In the genomic region with DNA sequence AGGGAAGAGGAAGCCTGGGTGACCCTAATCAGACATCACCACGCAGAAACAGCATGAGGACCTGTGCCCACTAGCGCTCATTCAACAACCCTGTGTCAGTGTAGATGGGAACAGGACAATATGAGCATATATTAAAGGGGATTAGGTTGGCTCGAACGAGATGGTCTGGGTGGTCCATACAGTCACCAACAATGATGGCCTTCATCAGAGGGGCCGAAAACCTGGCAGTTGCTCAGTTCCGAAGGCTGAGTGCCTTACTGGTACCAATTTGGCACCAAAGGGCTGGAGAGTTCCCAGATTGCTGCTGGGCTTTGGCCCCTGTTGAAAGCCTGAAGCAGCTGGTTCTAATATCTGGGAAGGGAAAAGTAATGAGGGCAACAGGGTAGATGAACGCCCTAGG, we compare ENCODE assay signal across 21 mouse cellular contexts. TPM values are rescaled to one million over a fixed set of nuclear protein-coding genes. Genes with fewer than 3 reads are reported as not detected.
DNase-seq lines count a peak whose midpoint lies in the region; ATAC-seq lines count a peak whose summit lies in the region.
"Had no signal": no experiment of that assay in that cellular context is flagged by ENCODE, and none has a peak within 500 bp of the region (broad histone marks: within the 10 kb centered on the region; RNA-seq: fewer than 3 reads in every experiment).

No protein-coding gene starts in this region.

- H3K36me3 ChIP-seq in midbrain, embryonic 16.5 days (ENCODE audit: control insufficient read depth, insufficient read depth, low read length) = no peaks in the 10 kb centered on the region
- H3K36me3 ChIP-seq in midbrain, embryonic 10.5 days = no peaks in the 10 kb centered on the region
- H3K36me3 ChIP-seq: embryonic facial prominence, embryonic 10.5 days; limb, embryonic 12.5 days had no signal

- peak; percentile 25; the same call in 1 of the 2 replicates for ATAC-seq in midbrain, embryonic 16.5 days

- no peak overlapping the region for H3K27ac ChIP-seq in midbrain, embryonic 16.5 days (ENCODE audit: low read length)
- no peak overlapping the region for H3K27ac ChIP-seq in midbrain, embryonic 10.5 days (replicated peaks)
- H3K27ac ChIP-seq: embryonic facial prominence, embryonic 10.5 days; limb, embryonic 12.5 days; liver, embryonic 14.5 days had no signal

- no peaks in the 10 kb centered on the region for H3K9me3 ChIP-seq in midbrain, embryonic 16.5 days (replicated peaks; ENCODE audit: control insufficient read depth, low read length, poor library complexity, severe bottlenecking)
- no peaks in the 10 kb centered on the region for H3K9me3 ChIP-seq in midbrain, embryonic 10.5 days (replicated peaks)
- H3K9me3 ChIP-seq: embryonic facial prominence, embryonic 10.5 days; limb, embryonic 12.5 days had no signal

- no peak overlapping the region for H3K9ac ChIP-seq in midbrain, embryonic 16.5 days (ENCODE audit: low read depth, low read length)
- H3K9ac ChIP-seq: limb, embryonic 12.5 days; liver, embryonic 14.5 days had no signal

- DNase-seq in frontal cortex, postnatal 10 days (ENCODE audit: low spot score in 2 of 2) = peak; percentile 35 to 48
- no peak for DNase-seq in frontal cortex, postnatal 36 days (ENCODE audit: low spot score in 2 of 2)
- DNase-seq in midbrain, embryonic 10.5 days (ENCODE audit: low spot score) = no peak
- peak; percentile 12 to 31 for DNase-seq in cerebellum, postnatal 25 days
- DNase-seq in layer of hippocampus, adult 8-10 months (ENCODE audit: low spot score in 2 of 2) = peak; percentile 26 to 28
- DNase-seq in spleen, postnatal 36 days (ENCODE audit: low spot score in 2 of 2) = no peak
- DNase-seq in spleen, postnatal 14 days (ENCODE audit: low spot score in 2 of 2) = no peak
- DNase-seq: gastrocnemius, postnatal 14 days; heart, postnatal 36 days; kidney, adult 9 months; lung, postnatal 14 days; thymus, postnatal 25 days had no signal

- WGBS in midbrain, embryonic 16.5 days = 66% methylated on average over 7 of the region's 7 CpGs
- 78% methylated on average over 7 of the region's 7 CpGs for WGBS in midbrain, embryonic 10.5 days

- no peaks in the 10 kb centered on the region for H3K27me3 ChIP-seq in midbrain, embryonic 16.5 days (ENCODE audit: control insufficient read depth, insufficient read depth, low read depth, low read length)
- H3K27me3 ChIP-seq in midbrain, embryonic 10.5 days (ENCODE audit: low read depth, poor library complexity, severe bottlenecking) = peaks cover 17% of the 10 kb centered on the region

- H3K4me2 ChIP-seq in midbrain, embryonic 16.5 days (ENCODE audit: low read length) = no peak overlapping the region
- H3K4me2 ChIP-seq: heart, embryonic 11.5 days; limb, embryonic 12.5 days had no signal

- no peak overlapping the region for H3K4me3 ChIP-seq in midbrain, embryonic 16.5 days (ENCODE audit: low read depth, low read length)
- no peak overlapping the region for H3K4me3 ChIP-seq in midbrain, embryonic 10.5 days
- H3K4me3 ChIP-seq: embryonic facial prominence, embryonic 10.5 days; erythroblast, embryonic 14.5 days; limb, embryonic 12.5 days had no signal

- H3K4me1 ChIP-seq in midbrain, embryonic 16.5 days (ENCODE audit: control insufficient read depth, insufficient read depth, low read length) = no peaks in the 10 kb centered on the region
- peaks cover 8% of the 10 kb centered on the region for H3K4me1 ChIP-seq in midbrain, embryonic 10.5 days
- H3K4me1 ChIP-seq: limb, embryonic 12.5 days had no signal

RNA-seq across cellular contexts. Expression of a gene that starts 25.4 kb away (rescaled TPM):
- polyA plus RNA-seq in midbrain, embryonic 16.5 days (2015; fragmentation: Nextera tagmentation; extraction: Ambion mirVana) = 0.64 and 0.73 TPM in 2 replicates
- not detected in 2 replicates for polyA plus RNA-seq in midbrain, embryonic 10.5 days (2016; fragmentation: Nextera tagmentation; extraction: Ambion mirVana)
- total RNA-seq in layer of hippocampus, adult 8-10 months (2022) = under 1 TPM in 3 of 4 experiments, not detected in 1; 0.16 to 0.35 (median 0.22) TPM
- total RNA-seq: ES-E14; gastrocnemius, postnatal 14 days; heart, postnatal 36 days had no signal
- polyA plus RNA-seq: embryonic facial prominence, embryonic 10.5 days; erythroblast, embryonic 14.5 days; large intestine, adult 2 months; limb, embryonic 12.5 days; liver, embryonic 14.5 days; stomach, embryonic 16.5 days had no signal

Comparison
In these comparisons a context has a peak if more than half of its experiments do, and no peak if none do; other contexts are left out.
1. DNase-seq: peak in frontal cortex, postnatal 10 days (2 of 2), cerebellum, postnatal 25 days (2 of 2) and layer of hippocampus, adult 8-10 months (2 of 2); none in frontal cortex, postnatal 36 days (0 of 2), midbrain, embryonic 10.5 days (single experiment), spleen, postnatal 36 days (0 of 2) and spleen, postnatal 14 days (0 of 2).